Mouse (Mus musculus): Measurements from ENCODE around the gene Gne. TPM values are rescaled to one million over a fixed set of nuclear protein-coding genes. Genes with fewer than 3 reads are reported as not detected.

Gne gene
- 24.5 and 28.2 TPM in 2 replicates for total RNA-seq (2015)
- total RNA-seq (2017), result 32.7 and 33.6 TPM in 2 replicates

DNA sequence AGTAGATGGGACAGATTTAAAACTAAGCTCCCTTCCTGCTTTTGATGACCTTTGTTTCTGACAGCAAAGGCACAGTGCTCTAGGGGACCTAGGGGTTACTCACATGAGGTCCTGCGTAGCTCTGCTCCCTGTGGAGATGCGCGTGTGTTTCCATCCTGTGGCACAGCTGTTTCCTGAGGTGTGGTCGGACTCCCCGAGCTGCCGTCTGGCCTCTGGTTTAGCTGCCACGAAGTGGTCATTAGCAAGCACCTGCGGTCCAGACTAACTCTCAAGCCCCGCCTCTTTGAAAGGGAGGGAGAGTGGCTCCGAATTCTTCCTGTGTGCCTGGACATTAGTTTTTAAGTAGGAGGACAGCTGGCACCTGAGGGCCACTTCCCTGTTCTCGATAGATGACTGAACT lies at the start of gene Gne:
Gene Gne, minus strand, starts transcription at position 233 of the 400 bp plus-strand sequence.
- ATAC-seq (replicated peaks; ENCODE audit: poor library complexity), result peak; percentile 81

GRCm38 (mm10) chr4:44126805-44127204 lies 42.8 kb upstream of the Gne start:
- ATAC-seq (replicated peaks; ENCODE audit: poor library complexity), result no peak

DNA sequence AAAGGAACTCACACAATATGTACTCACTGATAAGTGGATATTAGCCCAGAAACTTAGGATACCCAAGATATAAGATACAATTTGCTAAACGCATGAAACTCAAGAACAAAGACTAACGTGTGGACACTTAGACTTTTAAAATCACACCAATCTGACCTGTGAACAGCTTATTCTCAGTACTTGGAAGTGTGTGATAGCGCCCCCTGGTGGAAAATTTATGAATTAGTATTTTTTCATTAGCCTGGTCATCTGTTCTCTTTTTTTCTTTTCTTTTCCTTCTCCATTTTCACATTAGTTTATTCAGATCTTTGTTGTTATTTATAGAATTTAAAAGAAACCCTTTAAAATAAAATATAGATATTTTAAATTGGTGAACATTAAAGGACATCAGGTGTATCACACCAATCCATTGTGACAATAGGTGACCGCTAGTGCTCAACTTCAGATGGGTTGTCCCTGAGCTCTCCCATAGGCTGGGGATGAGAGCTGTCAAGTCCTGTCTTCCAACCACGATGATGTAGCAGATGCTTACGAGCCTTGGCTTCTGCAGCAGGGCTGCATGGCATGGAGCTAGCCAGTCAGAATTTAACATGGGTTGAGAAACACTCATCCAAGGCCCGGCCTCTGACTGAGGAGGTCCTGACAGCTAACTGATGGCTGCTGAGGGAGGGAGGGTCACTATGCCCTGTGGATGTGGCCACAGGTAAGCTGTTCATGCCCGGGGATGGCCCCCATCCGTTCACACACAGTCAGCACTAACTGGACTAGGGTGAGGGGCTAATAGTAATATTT lies 35.6 kb upstream of the Gne start:
- 0 out of 2 replicates have a peak, but pooled peaks have one; percentile 42 for ATAC-seq (replicated peaks; ENCODE audit: poor library complexity)

DNA sequence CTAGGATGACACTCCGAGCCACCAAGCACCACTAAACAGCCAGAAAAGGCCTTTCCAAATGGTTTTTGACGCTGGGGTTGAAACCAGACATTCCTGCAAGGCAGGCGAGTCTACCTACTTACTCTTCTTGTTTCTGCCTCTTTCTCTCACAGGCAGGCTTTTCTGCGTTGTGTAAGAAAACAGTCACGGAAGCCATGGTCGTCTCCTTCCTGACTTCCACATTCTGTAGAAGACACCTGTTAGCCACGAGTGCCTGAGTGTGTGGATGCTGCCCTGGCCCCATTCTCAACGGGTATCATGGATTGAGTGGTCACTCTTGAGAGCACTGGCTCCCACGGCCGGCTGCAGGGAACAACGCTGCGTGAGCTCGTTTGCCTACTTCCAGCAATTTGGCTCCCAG lies 31.1 kb upstream of the Gne start:
- ATAC-seq (replicated peaks; ENCODE audit: poor library complexity), result no peak

DNA sequence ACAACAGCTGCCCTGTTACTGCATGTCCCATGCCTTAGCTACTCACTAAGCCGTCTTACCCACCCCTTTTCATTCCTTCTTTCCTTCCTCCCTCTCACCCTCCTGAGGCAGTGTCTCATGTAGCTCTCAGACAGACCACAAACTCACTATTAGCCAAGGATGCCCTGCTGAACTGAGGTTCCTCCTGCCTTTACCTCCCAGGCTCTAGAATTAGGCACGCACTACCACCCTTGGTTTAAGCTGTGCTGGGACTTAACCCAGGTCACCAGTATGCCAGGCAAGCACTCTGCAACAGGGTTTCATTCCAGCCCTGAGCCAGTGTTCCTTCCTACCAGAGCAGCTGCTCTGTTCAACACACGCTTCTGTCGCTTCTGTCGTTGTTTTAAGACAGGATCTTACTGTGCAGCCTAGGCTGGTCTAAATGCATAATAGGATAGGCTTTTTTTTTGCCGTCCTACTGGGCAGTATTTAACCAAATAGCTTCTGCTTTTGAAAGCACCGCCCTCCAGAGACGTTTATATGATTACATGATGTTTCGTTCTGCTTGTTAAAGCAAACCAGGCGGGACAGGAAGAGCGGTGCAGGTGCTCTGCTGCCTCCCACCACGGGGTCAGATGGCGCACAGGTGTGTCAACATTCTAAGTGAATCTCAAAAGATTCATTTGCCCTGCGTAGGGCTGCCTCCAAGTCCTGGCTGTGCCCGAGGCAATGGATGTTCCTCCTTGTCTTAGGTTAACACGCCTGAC lies 29.6 kb upstream of the Gne start:
- peak; percentile 54 for ATAC-seq (replicated peaks; ENCODE audit: poor library complexity)

- ATAC-seq (replicated peaks; ENCODE audit: poor library complexity), result no peak
Observed at GRCm38 (mm10) chr4:44112741-44113140, 28.8 kb upstream of the Gne start.

DNA sequence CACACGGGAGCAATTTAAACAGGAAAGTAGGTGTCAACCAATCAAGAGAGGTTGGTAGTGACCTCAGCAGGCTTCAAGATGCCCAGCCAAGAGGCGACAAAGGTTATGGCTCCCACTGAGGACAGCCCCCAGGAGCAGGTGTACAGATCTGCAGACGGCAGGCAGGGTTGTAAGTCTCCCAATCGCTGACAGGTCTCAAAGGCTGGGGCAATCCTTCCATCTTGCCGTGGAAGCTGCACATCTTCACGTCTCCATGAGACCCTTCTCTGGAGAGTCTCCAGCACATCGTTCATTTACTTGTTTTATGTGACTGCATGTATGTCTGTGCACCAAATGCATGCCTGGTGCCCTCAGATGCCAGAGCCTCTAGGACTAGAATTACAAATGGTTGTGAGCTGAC lies 26.8 kb upstream of the Gne start:
- ATAC-seq (replicated peaks; ENCODE audit: poor library complexity), result no peak

DNA sequence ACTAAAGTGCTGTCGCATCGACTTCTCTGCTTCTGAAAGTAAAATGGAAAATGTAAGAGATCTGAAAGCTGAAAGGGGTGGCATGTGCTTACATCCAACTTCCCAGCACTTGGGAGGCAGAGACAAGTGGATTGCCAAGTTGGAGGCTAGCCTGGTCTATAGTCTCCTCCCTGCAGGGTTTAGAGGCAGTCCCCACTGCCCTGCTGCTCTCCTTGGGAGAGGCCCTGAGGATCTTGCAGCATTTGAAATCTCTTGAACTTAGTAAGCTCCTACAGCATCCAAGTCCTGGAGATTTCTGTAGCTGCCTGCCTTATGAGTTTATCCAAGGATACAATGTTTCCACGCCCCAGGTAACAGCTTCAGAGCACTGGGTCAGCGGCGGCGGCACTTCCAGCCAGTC lies 24.3 kb upstream of the Gne start:
- ATAC-seq (replicated peaks; ENCODE audit: poor library complexity), result no peak

- 0 out of 2 replicates have a peak, but pooled peaks have one; percentile 29 for ATAC-seq (replicated peaks; ENCODE audit: poor library complexity)
Observed at GRCm38 (mm10) chr4:44107339-44107738, 23.4 kb upstream of the Gne start.

- ATAC-seq (replicated peaks; ENCODE audit: poor library complexity), result 0 out of 2 replicates have a peak, but pooled peaks have one; percentile 19
Observed at GRCm38 (mm10) chr4:44106297-44106821, 22.4 kb upstream of the Gne start.

DNA sequence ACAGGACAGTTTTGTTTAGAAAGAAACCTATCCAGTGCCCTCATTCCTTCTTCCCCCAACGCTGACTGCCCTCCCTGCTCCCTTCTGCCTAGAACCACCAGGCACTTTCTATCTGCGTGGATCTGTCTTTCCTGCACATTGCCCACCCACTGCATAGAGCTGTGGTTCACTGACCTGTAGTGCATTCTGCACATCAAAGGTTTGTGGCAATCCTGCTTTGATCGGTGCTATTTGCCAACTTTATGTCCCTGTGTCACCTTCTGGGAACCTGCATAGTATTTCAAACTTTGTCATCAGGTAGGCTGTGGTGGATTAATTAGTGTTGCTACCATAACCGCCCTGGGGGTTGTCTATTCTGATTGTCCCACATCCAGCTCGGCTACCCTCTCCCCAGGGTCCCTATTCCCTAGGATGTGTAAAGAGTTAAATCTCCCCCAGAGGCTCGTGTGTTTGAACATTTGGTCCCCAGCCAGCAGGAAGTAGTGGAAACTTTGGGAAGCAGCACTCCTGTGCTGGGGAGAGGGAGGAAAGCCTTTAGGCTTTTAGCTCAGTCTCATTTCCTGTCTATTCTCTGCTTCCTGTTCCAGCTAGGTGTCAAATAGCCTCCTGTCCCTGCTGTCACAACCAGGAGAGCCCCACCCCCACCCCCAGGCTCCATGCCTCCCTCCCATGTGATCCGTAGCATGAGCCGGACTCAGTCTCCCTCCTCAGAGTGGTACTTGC lies 20.4 kb upstream of the Gne start:
- ATAC-seq (replicated peaks; ENCODE audit: poor library complexity), result no peak

DNA sequence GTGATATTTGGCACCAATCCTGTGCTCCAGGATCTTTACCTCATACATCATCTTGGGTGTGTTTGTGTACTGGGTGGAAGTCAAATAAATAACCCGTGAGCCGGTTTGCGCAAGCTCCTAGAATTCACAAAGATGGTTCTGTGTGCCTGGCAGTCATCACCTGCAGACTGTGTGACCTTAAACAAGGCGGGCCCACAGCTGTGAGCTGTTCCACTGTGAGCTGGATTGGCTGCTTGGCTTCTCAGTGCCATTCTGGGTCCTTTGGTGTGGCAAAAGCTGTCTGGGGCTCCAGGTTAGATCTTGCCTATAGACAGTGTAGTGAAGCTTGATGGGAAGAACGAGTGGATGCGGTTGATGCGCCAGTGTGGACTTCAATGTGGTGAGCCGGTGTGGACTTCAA lies 19.6 kb upstream of the Gne start:
- no peak for ATAC-seq (replicated peaks; ENCODE audit: poor library complexity)

DNA sequence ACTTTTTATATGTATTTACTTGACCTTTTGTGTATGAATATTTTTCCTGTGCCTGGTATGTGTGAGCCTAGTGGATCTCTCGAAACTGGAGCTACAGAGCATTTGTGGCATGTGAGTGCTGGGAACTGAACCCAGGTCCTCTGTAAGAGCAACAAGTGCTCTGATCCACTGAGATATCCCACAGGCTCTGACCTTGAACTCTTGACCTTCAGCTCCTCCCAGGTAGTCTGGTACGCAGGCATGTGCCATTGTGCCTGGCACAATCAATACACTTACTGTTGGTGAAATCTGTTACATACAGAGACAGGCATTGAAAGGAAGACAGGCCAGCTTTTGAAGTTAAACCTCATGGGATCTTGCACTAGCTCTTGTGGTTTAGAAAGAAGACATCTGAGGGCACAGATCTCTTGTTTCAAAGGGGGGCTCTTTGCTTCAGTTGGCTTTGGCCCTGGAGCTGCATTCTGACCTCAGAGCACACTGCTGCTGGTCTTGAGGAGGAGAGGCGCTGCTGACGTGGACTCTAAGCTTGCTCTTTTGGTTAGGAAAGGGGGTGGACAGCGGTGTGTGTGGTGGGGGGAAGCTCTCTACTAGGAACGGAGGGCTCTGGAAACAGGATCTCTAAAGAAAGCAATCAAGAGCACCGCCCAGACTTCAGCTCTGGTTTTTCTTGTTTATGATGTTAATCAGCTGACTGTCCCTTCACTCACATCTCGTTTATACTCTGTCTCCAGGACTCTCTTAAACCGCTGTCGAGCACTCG lies 13.8 kb upstream of the Gne start:
- no peak for ATAC-seq (replicated peaks; ENCODE audit: poor library complexity)

- ATAC-seq (replicated peaks; ENCODE audit: poor library complexity), result no peak
Observed at GRCm38 (mm10) chr4:44094475-44094874, 10.5 kb upstream of the Gne start.

DNA sequence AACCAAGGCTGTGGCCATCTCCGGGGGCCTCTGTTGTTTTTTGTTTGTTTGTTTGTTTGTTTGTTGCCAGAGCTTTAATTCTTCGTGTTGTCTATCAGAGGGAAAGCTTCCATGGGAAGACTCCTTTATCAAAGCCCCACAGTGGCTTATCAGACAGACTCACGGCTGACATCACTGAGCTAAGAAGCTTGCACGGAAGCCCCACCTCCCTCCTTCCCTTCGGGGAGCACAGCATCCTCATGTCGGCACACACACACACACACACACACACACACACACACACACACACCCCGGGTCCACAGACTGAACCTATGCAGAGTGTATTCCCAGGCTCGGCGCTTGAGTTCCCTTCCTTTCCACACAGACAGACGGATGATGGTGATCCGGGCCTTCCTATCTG lies 8.4 kb upstream of the Gne start:
- peak; percentile 54 for ATAC-seq (replicated peaks; ENCODE audit: poor library complexity)

GRCm38 (mm10) chr4:44085566-44085965 lies 1.6 kb upstream of the Gne start:
- ATAC-seq (replicated peaks; ENCODE audit: poor library complexity), result no peak

- no peak for ATAC-seq (replicated peaks; ENCODE audit: poor library complexity)
Observed at GRCm38 (mm10) chr4:44084602-44085325, 787 bp upstream of the Gne start.

- no peak for ATAC-seq (replicated peaks; ENCODE audit: poor library complexity)
Observed at GRCm38 (mm10) chr4:44078358-44078933, 5.5 kb downstream of the Gne start.

GRCm38 (mm10) chr4:44074422-44074821 lies 9.6 kb downstream of the Gne start:
- no peak for ATAC-seq (replicated peaks; ENCODE audit: poor library complexity)
